Mouse (Mus musculus) testis, adult 2 months (tissue): ENCODE measurements around the gene Alg3.

Experiments used
- CTCF ChIP-seq: fragments of 200-500 bp; IDR thresholded peaks from 2 replicates; pipeline ENCODE4 v1.5.1; 2012; ENCODE audit warnings: low read depth, mild to moderate bottlenecking, inconsistent platforms, low read length, moderate library complexity; ENCODE audit not compliant: control insufficient read depth, insufficient read depth, insufficient replicate concordance
- POLR2A ChIP-seq: fragments of 200-500 bp; IDR thresholded peaks from 2 replicates; pipeline ENCODE4 v1.6.1; 2012; ENCODE audit warnings: low read depth, mild to moderate bottlenecking, inconsistent platforms, low read length, moderate library complexity; ENCODE audit not compliant: control insufficient read depth

GRCm38 (mm10) chr16:20651076-20651946 is 39.8 kb upstream of the Alg3 start, which contains the start of gene Psmd2:
- TF ChIP-seq CTCF (no peak), POLR2A (peak; percentile 98)
